Mouse (Mus musculus): ENCODE results near the gene Hrg. TPM values are rescaled to one million over a fixed set of nuclear protein-coding genes. Genes with fewer than 3 reads are reported as not detected.
"Not testable (repeated sequence)": the region's sequence is repeated elsewhere in the genome, so short reads cannot be mapped to it uniquely, and the experiment has no call there.

Gene Hrg
- total RNA-seq, 2 experiments from 2014 or later: not detected

- no peak overlapping the region for H3K27ac ChIP-seq
- no peak for DNase-seq (ENCODE audit: extremely low spot score in 1 of 2, low spot score in 2 of 2)
- H3K4me3 ChIP-seq: no peak overlapping the region
- TF ChIP-seq CTCF (IDR thresholded peaks at IDR 0.05): no peak
- intact Hi-C loops (cut with DNase I): no loop called here
Measured at GRCm38 (mm10) chr16:22967383-22968030, 16.6 kb downstream of the Hrg start.

GRCm38 (mm10) chr16:22996951-22997350, 46.1 kb downstream of the Hrg start:
- DNase-seq (ENCODE audit: extremely low spot score in 1 of 2, low spot score in 2 of 2); H3K4me3 ChIP-seq; H3K27ac ChIP-seq; intact Hi-C loops (cut with DNase I): not testable (repeated sequence)

Other genes with a start within 250 kb of the Hrg start
- not detected for gene Crygs, start 139.5 kb upstream of the Hrg start, total RNA-seq (2021)
- 10 to 100 TPM; 11.9 to 14.6 TPM for gene Tbccd1, start 93.4 kb upstream of the Hrg start, total RNA-seq (2021)
- gene Dnajb11, start 93.2 kb upstream of the Hrg start, total RNA-seq (2021): 10 to 100 TPM; 61.2 to 67.2 TPM
- not detected for gene Ahsg, start 59.8 kb upstream of the Hrg start, total RNA-seq (2021)
- gene Fetub, start 32.7 kb upstream of the Hrg start, total RNA-seq (2021): not detected
- gene Kng2, start 78.4 kb downstream of the Hrg start, total RNA-seq (2021): not detected
- not detected for gene Kng1, start 106.8 kb downstream of the Hrg start, total RNA-seq (2021)
- gene Eif4a2, start 156.4 kb downstream of the Hrg start, total RNA-seq (2021): 100 to 1,000 TPM; 838 to 905 TPM
- 1 to 10 TPM; 4.1 to 6.6 TPM for gene Rfc4, start 176.7 kb downstream of the Hrg start, total RNA-seq (2021)
- not detected for gene Adipoq, start 195.5 kb downstream of the Hrg start, total RNA-seq (2021)